Mouse (Mus musculus) cortical plate, adult 2 months (tissue): ENCODE measurements around the gene B230217C12Rik. TPM values are rescaled to one million over a fixed set of nuclear protein-coding genes. Genes with fewer than 3 reads are reported as not detected.
A peak's percentile ranks its signal among the peaks of the same experiment; 100 is the strongest.
"Not testable (repeated sequence)": the region's sequence is repeated elsewhere in the genome, so short reads cannot be mapped to it uniquely, and the experiment has no call there.

Experiments used
- H3K27ac ChIP-seq: fragments of 200-500 bp; 2 replicates; pipeline ENCODE4 v1.5.1; 2012; ENCODE audit warnings: low read length, control low read depth, inconsistent platforms; ENCODE audit not compliant: insufficient read depth
- H3K4me1 ChIP-seq: fragments of 200-500 bp; 2 replicates; pipeline ENCODE4 v1.6.1; 2011; ENCODE audit warnings: low read length; ENCODE audit not compliant: control insufficient read depth, insufficient read depth
- H3K4me3 ChIP-seq: fragments of 200-500 bp; 2 replicates; pipeline ENCODE4 v1.5.1; 2011; ENCODE audit warnings: mild to moderate bottlenecking, low read length, control low read depth; ENCODE audit not compliant: insufficient read depth
- CTCF ChIP-seq: fragments of 200-500 bp; IDR thresholded peaks from 2 replicates; pipeline ENCODE4 v1.5.1; 2011; ENCODE audit warnings: mild to moderate bottlenecking, control low read depth, low read length; ENCODE audit not compliant: insufficient read depth; ENCODE audit errors: extremely low read depth
- POLR2A ChIP-seq: fragments of 200-500 bp; IDR thresholded peaks from 2 replicates; pipeline ENCODE4 v1.6.1; 2011; ENCODE audit warnings: mild to moderate bottlenecking, low read length, control low read depth; ENCODE audit not compliant: insufficient read depth; ENCODE audit errors: extremely low read depth
- polyA plus RNA-seq: library from polyadenylated mRNA; depleted of rRNA; stranded (reverse); fragments of >200 nt; gene quantifications from 2 replicates; pipeline ENCODE4 v1.2.3, GENCODE M21; 2012

B230217C12Rik gene
- polyA plus RNA-seq, 1 experiment: 122 TPM

GRCm38 (mm10) chr11:97840991-97841661, 546 bp downstream of the B230217C12Rik start:
- Histone ChIP-seq H3K4me1 (peaks cover 1% of the 10 kb centered on the region), H3K27ac (peak overlapping the region; percentile 75), H3K4me3 (peak overlapping the region; percentile 56)
- TF ChIP-seq POLR2A (peak; percentile 99), CTCF (no peak)

DNA sequence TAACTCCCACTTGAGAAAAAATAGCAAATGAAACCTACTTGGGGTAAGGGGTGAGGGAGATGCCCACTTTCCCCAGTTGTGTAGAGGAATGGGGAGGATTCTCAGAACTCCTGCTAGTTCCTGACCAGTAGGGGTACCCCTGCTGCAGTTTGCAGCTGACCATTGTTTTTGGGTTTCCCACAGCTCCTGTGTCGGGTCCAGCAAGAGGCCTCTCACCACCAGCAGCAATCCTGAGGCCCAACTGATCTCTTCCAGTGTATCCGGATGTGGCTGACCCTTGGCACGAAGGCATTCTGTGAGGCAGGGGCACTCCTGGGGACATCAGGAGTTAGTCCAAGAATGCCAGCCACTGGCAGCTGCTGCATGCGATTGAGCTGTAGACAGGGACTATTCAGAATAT, 1.4 kb downstream of the B230217C12Rik start:
- Histone ChIP-seq H3K4me3 (peak overlapping the region; percentile 56), H3K4me1 (peaks cover 1% of the 10 kb centered on the region), H3K27ac (peak overlapping the region; percentile 60)
- no peak for TF ChIP-seq POLR2A
- no peak for TF ChIP-seq CTCF

DNA sequence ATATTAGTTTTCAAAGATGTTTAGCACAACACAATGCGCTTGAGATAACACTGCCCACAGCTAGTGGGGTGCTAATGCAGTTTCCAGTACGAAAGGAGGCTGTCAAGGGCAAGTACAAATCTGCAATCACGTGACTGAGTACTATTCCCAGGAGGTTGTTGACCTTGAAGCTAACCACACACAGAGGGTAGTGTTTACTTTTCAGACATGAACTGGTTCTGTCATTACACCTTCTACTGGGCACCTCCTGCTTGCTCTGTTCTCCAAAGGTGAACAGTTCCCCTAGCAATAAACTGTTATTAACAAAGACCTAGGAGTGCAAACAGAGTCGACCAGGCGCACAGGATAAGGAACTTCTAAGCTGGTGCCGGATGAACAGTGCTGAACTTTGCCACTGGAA, 9.8 kb downstream of the B230217C12Rik start:
- Histone ChIP-seq H3K27ac (no peak overlapping the region), H3K4me1 (no peaks in the 10 kb centered on the region), H3K4me3 (no peak overlapping the region)
- no peak for TF ChIP-seq POLR2A
- no peak for TF ChIP-seq CTCF

GRCm38 (mm10) chr11:97851601-97852000, 11.0 kb downstream of the B230217C12Rik start:
- no peak overlapping the region for H3K27ac ChIP-seq
- H3K4me1 ChIP-seq: no peaks in the 10 kb centered on the region
- H3K4me3 ChIP-seq: no peak overlapping the region
- TF ChIP-seq CTCF (no peak), POLR2A (no peak)

GRCm38 (mm10) chr11:97855473-97855872, 14.9 kb downstream of the B230217C12Rik start:
- H3K4me1 ChIP-seq: no peaks in the 10 kb centered on the region
- H3K4me3 ChIP-seq: no peak overlapping the region
- no peak overlapping the region for H3K27ac ChIP-seq
- TF ChIP-seq POLR2A (no peak), CTCF (no peak)

- H3K4me3 ChIP-seq: no peak overlapping the region
- H3K4me1 ChIP-seq: no peaks in the 10 kb centered on the region
- H3K27ac ChIP-seq: no peak overlapping the region
- TF ChIP-seq POLR2A (no peak), CTCF (no peak)
Measured at GRCm38 (mm10) chr11:97862148-97862547, 21.6 kb downstream of the B230217C12Rik start.

DNA sequence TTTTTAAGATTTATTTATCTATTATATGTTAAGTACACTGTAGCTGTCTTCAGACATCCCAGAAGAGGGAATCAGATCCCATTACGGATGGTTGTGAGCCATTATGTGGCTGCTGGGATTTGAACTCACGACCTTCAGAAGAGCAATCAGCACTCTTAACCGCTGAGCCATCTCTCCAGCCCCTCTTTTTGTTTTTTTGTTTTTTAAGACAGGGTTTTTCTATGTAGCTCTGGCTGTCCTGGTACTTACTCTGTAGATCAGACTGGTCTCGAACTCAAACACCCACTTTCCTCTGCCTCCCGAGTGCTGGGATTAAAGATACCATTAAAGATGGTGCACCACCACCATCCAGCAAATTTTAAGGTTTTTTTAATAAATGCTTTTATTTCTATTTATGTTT, 24.8 kb downstream of the B230217C12Rik start:
- no peak for TF ChIP-seq CTCF
- no peak for TF ChIP-seq POLR2A
- H3K4me3 ChIP-seq: no peak overlapping the region
- no peaks in the 10 kb centered on the region for H3K4me1 ChIP-seq
- H3K27ac ChIP-seq: no peak overlapping the region

- Histone ChIP-seq H3K27ac (no peak overlapping the region), H3K4me1 (no peaks in the 10 kb centered on the region), H3K4me3 (no peak overlapping the region)
- TF ChIP-seq CTCF (no peak), POLR2A (no peak)
Measured at GRCm38 (mm10) chr11:97866091-97866888, 25.7 kb downstream of the B230217C12Rik start.

GRCm38 (mm10) chr11:97867591-97867990, 27.0 kb downstream of the B230217C12Rik start:
- no peaks in the 10 kb centered on the region for H3K4me1 ChIP-seq
- no peak overlapping the region for H3K4me3 ChIP-seq
- TF ChIP-seq POLR2A: no peak
- no peak for TF ChIP-seq CTCF
- no peak overlapping the region for H3K27ac ChIP-seq

- H3K27ac ChIP-seq, H3K4me1 ChIP-seq, H3K4me3 ChIP-seq: not testable (repeated sequence)
Measured at GRCm38 (mm10) chr11:97872378-97872777, 31.8 kb downstream of the B230217C12Rik start.
